Mouse (Mus musculus) hindbrain, postnatal 0 days (tissue): ENCODE data around the gene Tmem150c. TPM values are rescaled to one million over a fixed set of nuclear protein-coding genes. Genes with fewer than 3 reads are reported as not detected.

Experiments
- ATAC-seq: fragments of 200-750 bp; cut with Nextera tagmentation; 2 replicates; pipeline ENCODE4 v1.8.0; 2017; ENCODE audit warnings: mild to moderate bottlenecking, moderate TSS enrichment, moderate library complexity
- DNase-seq: peaks from one replicate; pipeline ENCODE4 v3.0.0-alpha.2; 2015; ENCODE audit warnings: low spot score
- H3K27ac ChIP-seq: fragments of 300-500 bp; sonication (generic); 2 replicates; pipeline ENCODE4 v1.5.1; 2014; ENCODE audit warnings: mild to moderate bottlenecking
- H3K27me3 ChIP-seq: fragments of 300-500 bp; sonication (generic); 2 replicates; pipeline ENCODE4 v1.6.1; 2014; ENCODE audit warnings: low read length, mixed read lengths; ENCODE audit not compliant: insufficient read depth
- H3K36me3 ChIP-seq: fragments of 300-500 bp; sonication (generic); 2 replicates; pipeline ENCODE4 v1.6.1; 2014; ENCODE audit warnings: low read length, mixed read lengths; ENCODE audit not compliant: insufficient read depth
- H3K4me1 ChIP-seq: fragments of 300-500 bp; sonication (generic); 2 replicates; pipeline ENCODE4 v1.6.1; 2014; ENCODE audit warnings: antibody characterized with exemption, low read length, mixed read lengths; ENCODE audit not compliant: insufficient read depth
- H3K4me2 ChIP-seq: fragments of 300-500 bp; sonication (generic); 2 replicates; pipeline ENCODE4 v1.6.1; 2014; ENCODE audit warnings: low read depth, mild to moderate bottlenecking, low read length, moderate library complexity, mixed read lengths
- H3K4me3 ChIP-seq: fragments of 300-500 bp; sonication (generic); 2 replicates; pipeline ENCODE4 v1.5.1; 2014; ENCODE audit warnings: low read length
- H3K9ac ChIP-seq: fragments of 300-500 bp; sonication (generic); replicated peaks from 2 replicates; pipeline ENCODE4 v1.6.1; 2014; ENCODE audit warnings: mild to moderate bottlenecking, low read length, moderate library complexity, mixed read lengths
- H3K9me3 ChIP-seq: fragments of 300-500 bp; sonication (generic); 2 replicates; pipeline ENCODE4 v1.6.1; 2016; ENCODE audit warnings: low read length, mixed read lengths
- CTCF ChIP-seq: IDR thresholded peaks from 2 replicates; pipeline ENCODE4 v1.5.1; 2016; ENCODE audit warnings: antibody characterized with exemption, control low read depth, low read depth
- WGBS: fragments of 180-500 bp; shearing (Covaris S2); extraction: QIAGEN DNeasy Blood & Tissue Kit; methylation state at CpG from one replicate; pipeline ENCODE4 v1.1.7; 2014; 5-methylcytosine and 5-hydroxymethylcytosine counted together
- polyA plus RNA-seq: library from polyadenylated mRNA; unstranded; fragments of >200 nt; fragmentation: Nextera tagmentation; extraction: Ambion mirVana; gene quantifications from 2 replicates; pipeline ENCODE4 v1.2.1, GENCODE M21; 2015
- total RNA-seq: library from RNA; depleted of rRNA; stranded (reverse); fragments of >200 nt; gene quantifications from 2 replicates; pipeline ENCODE4 v1.2.3, GENCODE M21; 2014

The Tmem150c gene
- total and polyA plus RNA-seq, 2 experiments from 2014 or later, result 32.7 to 59.5 TPM

GRCm38 (mm10) chr5:100091263-100091594 lies 68.4 kb downstream of the Tmem150c start:
- ATAC-seq (peak; percentile 46; the same call in 1 of the 2 replicates), DNase-seq (peak; percentile 62)
- no peak for TF ChIP-seq CTCF
- Histone ChIP-seq H3K36me3 (no peaks in the 10 kb centered on the region), H3K4me1 (peaks cover 16% of the 10 kb centered on the region; the same call in 1 of the 2 replicates), H3K4me2 (peak overlapping the region; percentile 29), H3K4me3 (no peak overlapping the region), H3K27me3 (no peaks in the 10 kb centered on the region), H3K9ac (no peak overlapping the region), H3K27ac (peak overlapping the region; percentile 46), H3K9me3 (no peaks in the 10 kb centered on the region)
- 20% methylated on average over 10 of the region's 10 CpGs for WGBS

GRCm38 (mm10) chr5:100090515-100091262 lies 68.9 kb downstream of the Tmem150c start:
- WGBS, result 14% methylated on average over 12 of the region's 12 CpGs
- no peak for TF ChIP-seq CTCF
- peaks cover 16% of the 10 kb centered on the region; the same call in 1 of the 2 replicates for H3K4me1 ChIP-seq
- no peak for ATAC-seq
- H3K27ac ChIP-seq, result peak overlapping the region; percentile 46; the same call in 1 of the 2 replicates
- H3K4me2 ChIP-seq, result peak overlapping the region; percentile 29
- H3K4me3 ChIP-seq, result no peak overlapping the region
- no peak overlapping the region for H3K9ac ChIP-seq
- no peaks in the 10 kb centered on the region for H3K27me3 ChIP-seq
- DNase-seq, result no peak
- H3K9me3 ChIP-seq, result no peaks in the 10 kb centered on the region
- H3K36me3 ChIP-seq, result no peaks in the 10 kb centered on the region

- H3K27ac ChIP-seq, result no peak overlapping the region
Observed at GRCm38 (mm10) chr5:100085097-100085496, 74.5 kb downstream of the Tmem150c start.

GRCm38 (mm10) chr5:100083953-100084562 lies 75.5 kb downstream of the Tmem150c start:
- Histone ChIP-seq H3K4me2 (0 out of 2 replicates have a peak overlapping the region, but pooled peaks have one; percentile 5), H3K27ac (no peak overlapping the region), H3K4me1 (0 out of 2 replicates have a peak, but pooled peaks cover under 1% of the 10 kb centered on the region), H3K9me3 (no peaks in the 10 kb centered on the region), H3K9ac (no peak overlapping the region), H3K4me3 (no peak overlapping the region), H3K36me3 (no peaks in the 10 kb centered on the region), H3K27me3 (no peaks in the 10 kb centered on the region)
- no peak for ATAC-seq
- 42% methylated on average over 12 of the region's 12 CpGs for WGBS
- peak; percentile 45 for DNase-seq
- TF ChIP-seq CTCF, result no peak

More at GRCm38 (mm10) chr5:100085097-100085496, 74.5 kb downstream of the Tmem150c start:
- no peaks in the 10 kb centered on the region for H3K36me3 ChIP-seq
- H3K9me3 ChIP-seq, result no peaks in the 10 kb centered on the region
- H3K9ac ChIP-seq, result no peak overlapping the region
- no peak for TF ChIP-seq CTCF
- no peaks in the 10 kb centered on the region for H3K4me1 ChIP-seq
- no peak for ATAC-seq
- H3K4me2 ChIP-seq, result no peak overlapping the region
- DNase-seq, result peak; percentile 58
- no peak overlapping the region for H3K4me3 ChIP-seq
- 41% methylated on average over 8 of the region's 8 CpGs for WGBS
- H3K27me3 ChIP-seq, result no peaks in the 10 kb centered on the region

GRCm38 (mm10) chr5:100082006-100082405 lies 77.6 kb downstream of the Tmem150c start:
- H3K9ac ChIP-seq, result no peak overlapping the region
- no peaks in the 10 kb centered on the region for H3K36me3 ChIP-seq
- H3K4me3 ChIP-seq, result no peak overlapping the region
- no peak overlapping the region for H3K4me2 ChIP-seq
- 93% methylated on average over 4 of the region's 4 CpGs for WGBS
- H3K4me1 ChIP-seq, result 0 out of 2 replicates have a peak, but pooled peaks cover 2% of the 10 kb centered on the region
- no peak overlapping the region for H3K27ac ChIP-seq
- ATAC-seq (no peak), DNase-seq (no peak)
- no peaks in the 10 kb centered on the region for H3K9me3 ChIP-seq
- no peaks in the 10 kb centered on the region for H3K27me3 ChIP-seq
- no peak for TF ChIP-seq CTCF

- DNase-seq (peak; percentile 45), ATAC-seq (peak; percentile 59)
- no peak overlapping the region for H3K27ac ChIP-seq
- H3K4me2 ChIP-seq, result no peak overlapping the region
- 0 out of 2 replicates have a peak, but pooled peaks cover 2% of the 10 kb centered on the region for H3K4me1 ChIP-seq
- 0 out of 2 replicates have a peak, but pooled peaks have one; percentile 7 for TF ChIP-seq CTCF
- H3K9ac ChIP-seq, result no peak overlapping the region
- no peaks in the 10 kb centered on the region for H3K36me3 ChIP-seq
- H3K4me3 ChIP-seq, result no peak overlapping the region
- H3K9me3 ChIP-seq, result no peaks in the 10 kb centered on the region
- H3K27me3 ChIP-seq, result no peaks in the 10 kb centered on the region
- 59% methylated on average over 8 of the region's 8 CpGs for WGBS
Observed at GRCm38 (mm10) chr5:100079931-100080275, 79.7 kb downstream of the Tmem150c start.
